Mouse (Mus musculus) kidney, postnatal 10 days (tissue): ENCODE results near the gene Zfp618.
A peak's percentile ranks its signal among the peaks of the same experiment; 100 is the strongest.

Source experiments
- DNase-seq: peaks from one replicate; pipeline ENCODE4 v3.0.0; 2021; ENCODE audit warnings: mixed read lengths

Gene Zfp618

GRCm38 (mm10) chr4:62999916-63000315 lies 34.5 kb downstream of the Zfp618 start:
- DNase-seq: peak; percentile 6

GRCm38 (mm10) chr4:63000316-63001055 lies 35.1 kb downstream of the Zfp618 start:
- peak; percentile 6 for DNase-seq

GRCm38 (mm10) chr4:63002386-63002785 lies 37.0 kb downstream of the Zfp618 start:
- no peak for DNase-seq

- peak; percentile 5 for DNase-seq
Observed at GRCm38 (mm10) chr4:63004519-63004918, 39.1 kb downstream of the Zfp618 start.

GRCm38 (mm10) chr4:63005446-63006185 lies 40.2 kb downstream of the Zfp618 start:
- DNase-seq: peak; percentile 6

GRCm38 (mm10) chr4:63006198-63007155 lies 41.1 kb downstream of the Zfp618 start:
- peak; percentile 12 for DNase-seq

GRCm38 (mm10) chr4:63008206-63008605 lies 42.8 kb downstream of the Zfp618 start:
- peak; percentile 7 for DNase-seq

- DNase-seq: no peak
Observed at GRCm38 (mm10) chr4:63008822-63009221, 43.4 kb downstream of the Zfp618 start.

- peak; percentile 4 for DNase-seq
Observed at GRCm38 (mm10) chr4:63009821-63010220, 44.4 kb downstream of the Zfp618 start.

GRCm38 (mm10) chr4:63010226-63010625 lies 44.9 kb downstream of the Zfp618 start:
- peak; percentile 18 for DNase-seq

GRCm38 (mm10) chr4:63018616-63019015 lies 53.2 kb downstream of the Zfp618 start:
- no peak for DNase-seq

GRCm38 (mm10) chr4:63019428-63019858 lies 54.1 kb downstream of the Zfp618 start:
- peak; percentile 77 for DNase-seq

- DNase-seq: peak; percentile 80
Observed at GRCm38 (mm10) chr4:63021034-63021700, 55.8 kb downstream of the Zfp618 start.

- DNase-seq: no peak
Observed at GRCm38 (mm10) chr4:63023465-63023864, 58.1 kb downstream of the Zfp618 start.

GRCm38 (mm10) chr4:63024098-63024497 lies 58.7 kb downstream of the Zfp618 start:
- no peak for DNase-seq

- DNase-seq: no peak
Observed at GRCm38 (mm10) chr4:63024734-63025256, 59.4 kb downstream of the Zfp618 start.

GRCm38 (mm10) chr4:63025306-63025705 lies 59.9 kb downstream of the Zfp618 start:
- DNase-seq: no peak

- DNase-seq: peak; percentile 62
Observed at GRCm38 (mm10) chr4:63026286-63026685, 60.9 kb downstream of the Zfp618 start.

- DNase-seq: peak; percentile 26
Observed at GRCm38 (mm10) chr4:63027451-63027850, 62.1 kb downstream of the Zfp618 start.

GRCm38 (mm10) chr4:63030157-63030556 lies 64.8 kb downstream of the Zfp618 start:
- DNase-seq: no peak

- DNase-seq: peak; percentile 25
Observed at GRCm38 (mm10) chr4:63031240-63031639, 65.9 kb downstream of the Zfp618 start.

GRCm38 (mm10) chr4:63032581-63033006 lies 67.2 kb downstream of the Zfp618 start:
- peak; percentile 44 for DNase-seq
